Mouse (Mus musculus) gastrocnemius, postnatal 14 days (tissue): ENCODE results near the gene Ndrg3. TPM values are rescaled to one million over a fixed set of nuclear protein-coding genes. Genes with fewer than 3 reads are reported as not detected.
A peak's percentile ranks its signal among the peaks of the same experiment; 100 is the strongest.

ENCODE experiments used
- DNase-seq: peaks from one replicate; pipeline ENCODE4 v3.0.0; 2021; ENCODE audit warnings: mixed read lengths
- intact Hi-C: fragments of 180-260 bp; cut with DNase I; formaldehyde crosslinking; loops from one replicate; pipeline ENCODE4 v1.15.1; 2025; ENCODE audit warnings: low total_unique reads
- long read RNA-seq, 2 experiments: library from polyadenylated mRNA; stranded (forward); transcript quantifications; one replicate each; pipeline ENCODE4 v2.0.0; 2021
- total RNA-seq, 2 experiments: library from RNA; stranded (reverse); gene quantifications; 2 replicates each; pipeline ENCODE4 v1.2.3; 2021

Ndrg3 gene
- total RNA-seq = 10 to 100 TPM; 23.3 to 25.2 TPM
- long read RNA-seq, experiment 1, transcript Ndrg3-202 (16 exons, 2,586 nt) = major isoform, 26 of 36 reads
- long read RNA-seq, experiment 1, transcript Ndrg3-201 (17 exons, 2,612 nt) = minor isoform, 5 of 36 reads
- long read RNA-seq, experiment 1, partial matches to known transcripts = 3 of 36 reads
- long read RNA-seq, experiment 1, other reads (novel, unspliced or antisense) = 2 of 36 reads
- long read RNA-seq, experiment 2, transcript Ndrg3-202 (16 exons, 2,586 nt) = major isoform, 19 of 36 reads
- long read RNA-seq, experiment 2, transcript Ndrg3-201 (17 exons, 2,612 nt) = minor isoform, 6 of 36 reads
- long read RNA-seq, experiment 2, partial matches to known transcripts = 5 of 36 reads
- long read RNA-seq, experiment 2, other reads (novel, unspliced or antisense) = 6 of 36 reads

- intact Hi-C loops = no loop called here
- peak; percentile 95 for DNase-seq
These were observed at the start of gene Ndrg3 for GRCm38 (mm10) chr2:156991470-156992319. TSS of gene Ndrg3 (minus strand) at chr2:156992056.

DNA sequence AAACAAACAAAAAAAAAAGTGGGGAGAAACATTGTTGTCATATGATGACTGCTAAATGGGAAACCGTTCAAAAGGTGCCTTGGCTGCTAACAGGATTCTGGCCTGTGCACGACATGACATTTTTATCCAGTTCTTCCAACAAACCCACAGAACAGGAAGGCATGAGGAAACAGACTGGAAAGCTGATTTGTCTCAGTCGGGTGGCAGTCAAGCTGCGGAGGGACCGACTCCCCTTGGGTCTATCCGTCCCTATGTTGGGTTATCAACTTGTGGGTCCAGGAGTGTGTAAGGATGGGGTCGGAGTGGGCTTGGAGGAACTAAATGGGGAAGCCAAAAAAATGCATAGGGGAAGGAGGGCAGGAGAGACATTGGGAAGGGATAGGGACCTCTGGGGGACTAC is 49.6 kb upstream of the Ndrg3 start:
- intact Hi-C loops = no loop called here

GRCm38 (mm10) chr2:157040649-157041046 is 48.8 kb upstream of the Ndrg3 start:
- intact Hi-C loops = no loop called here

More for the DNA sequence above, 49.6 kb upstream of the Ndrg3 start:
- DNase-seq = no peak

GRCm38 (mm10) chr2:157039900-157040648 is 48.2 kb upstream of the Ndrg3 start:
- intact Hi-C loops = loop anchor here (5.0 kb wide), 2 partner anchors 37 to 52 kb away; partner anchors contain the start of gene Soga1
- DNase-seq = peak; percentile 52

More at GRCm38 (mm10) chr2:157040649-157041046, 48.8 kb upstream of the Ndrg3 start:
- DNase-seq = no peak

- DNase-seq = no peak
- intact Hi-C loops = loop anchor here (5.0 kb wide), 2 partner anchors 40 to 55 kb away; partner anchors contain the start of gene Soga1
These were observed 45.4 kb upstream of the Ndrg3 start for GRCm38 (mm10) chr2:157037303-157037702.

GRCm38 (mm10) chr2:157036400-157036799 is 44.5 kb upstream of the Ndrg3 start:
- intact Hi-C loops = loop anchor here (5.0 kb wide), 2 partner anchors 41 to 56 kb away; partner anchors contain the start of gene Soga1
- DNase-seq = no peak

DNA sequence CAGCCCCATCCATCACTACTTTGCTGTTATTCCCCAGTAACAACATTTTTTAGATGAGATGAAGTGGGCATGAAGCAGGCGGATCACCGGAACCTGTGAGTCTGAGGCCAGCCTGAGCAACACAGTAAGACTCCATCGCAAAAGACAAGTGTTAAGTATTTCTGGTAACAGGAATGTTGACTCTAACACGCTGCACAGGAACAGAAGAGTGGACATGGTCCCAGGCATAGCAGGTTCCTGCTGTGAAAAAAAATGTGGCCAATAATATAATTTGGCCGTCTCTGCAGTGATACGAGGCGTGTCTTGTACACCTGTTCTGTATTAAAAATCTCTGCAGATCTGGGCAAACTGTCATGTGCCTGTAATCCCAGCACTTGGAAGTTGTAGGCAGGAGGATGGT is 43.5 kb upstream of the Ndrg3 start:
- no peak for DNase-seq
- intact Hi-C loops = loop anchor here (5.0 kb wide), 2 partner anchors 42 to 57 kb away; partner anchors contain the start of gene Soga1

- DNase-seq = peak; percentile 88
These were observed 38.9 kb upstream of the Ndrg3 start for GRCm38 (mm10) chr2:157030804-157031203.

DNA sequence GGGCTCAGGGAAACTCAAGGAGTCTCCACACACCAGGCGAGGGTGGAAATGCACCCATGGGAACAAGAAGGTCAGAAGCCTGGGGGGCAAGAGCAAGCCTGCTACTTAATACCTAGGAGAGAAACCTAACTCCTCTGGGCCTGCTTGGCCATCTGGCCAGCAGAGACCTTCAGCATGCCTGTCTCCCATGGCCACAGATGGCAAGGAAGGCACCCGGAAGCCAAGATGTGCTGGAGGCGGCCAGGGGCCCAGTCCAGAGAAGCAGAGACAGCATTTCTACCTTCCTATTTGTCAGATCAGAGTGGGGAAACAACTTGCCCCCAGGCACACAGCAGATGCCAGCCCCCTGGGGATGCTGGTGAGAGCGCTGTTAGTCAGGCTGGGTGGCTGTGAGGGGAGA is 36.4 kb upstream of the Ndrg3 start:
- DNase-seq = peak; percentile 35
- intact Hi-C loops = no loop called here

More at GRCm38 (mm10) chr2:157030804-157031203, 38.9 kb upstream of the Ndrg3 start:
- intact Hi-C loops = no loop called here

DNA sequence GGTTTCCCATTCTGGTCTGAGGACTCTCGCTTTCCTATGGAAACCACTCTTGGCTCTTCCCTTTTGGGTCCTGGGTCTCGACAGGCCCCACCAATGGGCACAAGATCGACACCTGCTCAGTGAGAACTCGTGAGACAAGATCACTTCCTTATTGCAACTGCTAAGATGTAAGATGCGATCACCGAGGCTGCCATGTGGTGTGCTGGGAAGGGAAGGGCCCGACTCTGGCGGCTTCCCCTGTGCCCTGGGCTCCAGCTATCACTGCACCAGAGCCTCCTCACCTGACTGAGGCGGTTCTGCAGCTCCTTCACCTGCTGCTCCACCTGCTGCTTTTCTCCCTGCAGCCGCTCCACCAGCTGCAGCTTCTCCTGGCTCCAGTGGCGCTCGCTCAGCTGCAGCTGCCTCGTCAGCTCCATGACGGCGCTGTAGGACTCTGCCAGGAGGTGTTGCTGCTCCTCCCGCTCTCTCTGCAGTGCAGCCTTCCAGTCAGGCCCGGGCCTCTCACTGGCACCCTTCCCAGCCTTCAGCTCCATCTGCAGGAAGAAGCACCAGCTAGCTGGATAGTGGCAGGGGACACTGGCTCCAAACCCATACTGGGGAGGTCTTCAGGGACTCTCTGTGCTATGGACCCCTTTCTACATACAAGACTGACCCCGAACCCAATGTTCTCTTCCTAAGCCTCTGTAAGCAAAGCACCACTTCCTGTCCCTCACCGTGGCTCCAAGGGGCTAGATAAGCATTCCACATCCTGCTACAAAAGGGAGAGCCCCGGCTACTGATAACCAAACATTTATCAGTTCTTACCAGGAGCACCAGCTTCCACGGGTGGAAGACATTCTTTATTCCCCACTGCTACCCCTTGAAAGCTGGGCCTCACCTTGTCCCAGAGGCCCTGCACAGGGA is 35.5 kb upstream of the Ndrg3 start:
- intact Hi-C loops = no loop called here
- peak; percentile 62 for DNase-seq

DNA sequence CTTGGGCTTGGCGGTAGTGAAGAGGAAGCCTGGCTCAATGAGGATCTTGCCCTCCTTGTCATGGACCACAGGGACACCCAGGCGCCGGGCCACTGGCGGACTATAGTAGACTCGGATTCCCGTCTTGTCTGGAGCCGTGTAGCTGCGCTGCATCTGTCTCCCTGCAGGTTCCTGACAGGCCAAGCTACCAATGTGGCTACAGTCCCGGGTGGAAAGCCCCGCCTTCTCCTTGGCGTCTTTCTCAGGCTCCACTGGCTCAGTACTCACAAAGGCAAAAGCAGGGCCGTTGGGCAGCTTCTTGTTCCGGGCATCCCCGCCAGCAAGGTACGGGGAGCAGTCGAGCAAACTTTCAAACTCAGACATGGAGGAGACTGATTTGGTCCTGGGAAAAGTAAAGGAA is 29.3 kb upstream of the Ndrg3 start:
- no peak for DNase-seq
- intact Hi-C loops = no loop called here

GRCm38 (mm10) chr2:157019228-157019627 is 27.4 kb upstream of the Ndrg3 start:
- intact Hi-C loops = no loop called here
- no peak for DNase-seq

DNA sequence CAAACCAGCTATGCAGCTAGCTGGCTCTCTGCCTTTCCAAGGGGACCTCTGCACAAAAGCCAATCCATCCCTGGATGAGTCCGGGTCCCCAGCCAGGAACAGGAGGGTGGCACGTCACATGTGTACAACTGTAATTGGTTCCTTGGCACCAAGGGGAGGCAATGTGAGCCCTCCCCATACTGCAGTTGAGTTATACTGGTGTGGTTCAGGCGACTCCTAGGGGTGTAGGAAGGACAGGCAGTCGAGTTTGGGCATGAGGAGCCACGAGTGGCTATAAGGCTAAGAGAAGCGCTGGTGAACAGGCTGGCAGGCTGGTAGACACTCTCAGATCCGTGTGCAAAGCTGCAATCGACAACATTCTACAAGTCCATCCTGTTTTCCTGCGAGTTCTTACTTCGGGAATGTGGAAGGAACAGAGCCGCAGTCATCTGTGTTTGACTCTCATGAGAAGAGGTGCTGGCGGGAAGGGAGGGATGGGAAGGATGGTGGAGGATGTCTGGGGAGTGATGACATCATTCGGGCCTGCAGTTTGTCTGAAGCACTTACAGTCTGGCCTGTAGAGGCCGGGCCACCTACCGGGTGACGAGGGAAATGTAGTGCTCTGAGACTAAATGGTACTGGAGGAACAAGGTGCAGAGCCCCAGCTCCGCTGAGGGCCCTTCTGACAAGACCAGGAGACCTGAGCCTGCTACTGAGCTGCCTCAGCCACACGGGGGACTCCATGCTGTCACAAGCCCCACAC is 24.8 kb upstream of the Ndrg3 start:
- intact Hi-C loops = no loop called here
- DNase-seq = no peak

DNA sequence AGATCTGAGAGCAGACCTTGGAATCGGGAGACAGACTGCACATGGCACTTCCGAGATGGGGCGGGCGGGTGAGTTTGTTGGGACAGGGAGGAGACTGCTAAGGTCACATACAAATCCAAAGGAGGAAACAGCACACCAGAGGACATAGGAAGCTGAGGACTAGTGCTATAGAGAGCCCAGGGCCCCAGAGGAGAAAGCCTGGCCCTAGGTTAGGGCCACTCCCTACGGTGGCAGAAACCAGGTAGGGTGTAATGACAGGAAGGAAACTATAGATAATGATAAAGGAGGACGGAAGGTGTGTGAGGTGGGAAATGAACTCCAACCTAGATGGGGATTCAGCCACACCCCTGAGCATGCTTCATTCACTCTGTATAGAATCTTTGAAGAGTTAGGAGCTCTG is 20.5 kb upstream of the Ndrg3 start:
- intact Hi-C loops = no loop called here
- no peak for DNase-seq

- intact Hi-C loops = no loop called here
- DNase-seq = no peak
These were observed 18.9 kb upstream of the Ndrg3 start for GRCm38 (mm10) chr2:157010634-157011310.

- intact Hi-C loops = no loop called here
- DNase-seq = no peak
These were observed 18.3 kb upstream of the Ndrg3 start for GRCm38 (mm10) chr2:157010121-157010520.

- no peak for DNase-seq
- intact Hi-C loops = no loop called here
These were observed 16.7 kb upstream of the Ndrg3 start for GRCm38 (mm10) chr2:157008509-157008908.
